Mouse (Mus musculus): ENCODE measurements at regions not wholly inside any gene's neighbourhood (a gene's known extent, or its start where the extent isn't known, plus 50 kb on each side); places are given as distances from the start of the nearest gene placed in this dataset.
A peak's percentile ranks its signal among the peaks of the same experiment; 100 is the strongest.

DNA sequence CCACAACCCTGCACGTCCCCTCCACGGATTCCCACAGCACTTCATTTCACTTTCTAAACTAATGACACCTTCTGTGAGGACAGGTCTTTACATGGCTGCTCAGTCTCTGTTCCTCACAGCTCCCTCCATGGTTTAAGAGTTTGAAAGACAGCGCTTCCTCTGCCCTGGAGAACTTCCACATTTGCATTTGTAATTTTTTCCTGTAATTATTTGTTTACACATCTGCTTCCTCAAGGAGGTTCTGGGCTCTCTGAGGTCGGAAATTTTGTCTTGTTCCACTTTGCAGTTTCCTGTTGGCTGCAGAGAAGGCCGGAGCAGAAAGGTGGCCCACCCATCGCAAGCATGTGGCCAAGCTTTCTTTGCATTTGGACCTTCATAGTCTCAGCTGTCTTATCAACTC is 118.8 kb upstream of the Marcks start:
- no peak overlapping the region for H3K27ac ChIP-seq (ENCODE audit: low read depth, low read length)
- H3K4me2 ChIP-seq (ENCODE audit: low read depth, low read length, poor library complexity, severe bottlenecking) = no peak overlapping the region
- H3K9ac ChIP-seq (replicated peaks; ENCODE audit: low read length, poor library complexity, severe bottlenecking) = no peak overlapping the region
- 77% methylated on average over 6 of the region's 6 CpGs for WGBS
- H3K4me3 ChIP-seq (ENCODE audit: low read depth, low read length) = no peak overlapping the region
- H3K9me3 ChIP-seq (ENCODE audit: low read length) = no peaks in the 10 kb centered on the region
- no peaks in the 10 kb centered on the region for H3K4me1 ChIP-seq (ENCODE audit: insufficient read depth, low read length)
- ATAC-seq (ENCODE audit: low FRiP score) = no peak
- DNase-seq (ENCODE audit: low spot score) = no peak
- TF ChIP-seq CTCF (IDR thresholded peaks at IDR 0.05) = no peak
- H3K36me3 ChIP-seq (ENCODE audit: insufficient read depth, low read length) = no peaks in the 10 kb centered on the region
- no peaks in the 10 kb centered on the region for H3K27me3 ChIP-seq (ENCODE audit: insufficient read depth, low read length)

- Histone ChIP-seq H3K4me2 (ENCODE audit: low read depth, low read length, poor library complexity, severe bottlenecking) (no peak overlapping the region), H3K27ac (ENCODE audit: low read depth, low read length) (no peak overlapping the region)
Observed at GRCm38 (mm10) chr10:37250934-37251521, 112.3 kb upstream of the Marcks start.

GRCm38 (mm10) chr10:37250157-37250556 is 111.4 kb upstream of the Marcks start:
- no peak for ATAC-seq (ENCODE audit: low FRiP score)
- H3K4me3 ChIP-seq (ENCODE audit: low read depth, low read length) = no peak overlapping the region
- H3K9me3 ChIP-seq (ENCODE audit: low read length) = no peaks in the 10 kb centered on the region
- no peak overlapping the region for H3K27ac ChIP-seq (ENCODE audit: low read depth, low read length)
- TF ChIP-seq CTCF (IDR thresholded peaks at IDR 0.05) = no peak
- H3K9ac ChIP-seq (replicated peaks; ENCODE audit: low read length, poor library complexity, severe bottlenecking) = no peak overlapping the region
- H3K27me3 ChIP-seq (ENCODE audit: insufficient read depth, low read length) = no peaks in the 10 kb centered on the region
- DNase-seq (ENCODE audit: low spot score) = peak; percentile 13
- no peaks in the 10 kb centered on the region for H3K4me1 ChIP-seq (ENCODE audit: insufficient read depth, low read length)
- no peaks in the 10 kb centered on the region for H3K36me3 ChIP-seq (ENCODE audit: insufficient read depth, low read length)
- H3K4me2 ChIP-seq (ENCODE audit: low read depth, low read length, poor library complexity, severe bottlenecking) = no peak overlapping the region
- WGBS = 54% methylated on average over 2 of the region's 2 CpGs

More at GRCm38 (mm10) chr10:37250934-37251521, 112.3 kb upstream of the Marcks start:
- 29% methylated on average over 6 of the region's 6 CpGs for WGBS
- ATAC-seq (ENCODE audit: low FRiP score) (0 out of 2 replicates have a peak, but pooled peaks have one; percentile 13), DNase-seq (ENCODE audit: low spot score) (peak; percentile 47)
- Histone ChIP-seq H3K36me3 (ENCODE audit: insufficient read depth, low read length) (no peaks in the 10 kb centered on the region), H3K4me1 (ENCODE audit: insufficient read depth, low read length) (no peaks in the 10 kb centered on the region), H3K27me3 (ENCODE audit: insufficient read depth, low read length) (no peaks in the 10 kb centered on the region), H3K9ac (replicated peaks; ENCODE audit: low read length, poor library complexity, severe bottlenecking) (no peak overlapping the region), H3K4me3 (ENCODE audit: low read depth, low read length) (no peak overlapping the region), H3K9me3 (ENCODE audit: low read length) (no peaks in the 10 kb centered on the region)
- TF ChIP-seq CTCF (IDR thresholded peaks at IDR 0.05) = no peak

GRCm38 (mm10) chr10:37249511-37249910 is 110.8 kb upstream of the Marcks start:
- TF ChIP-seq CTCF (IDR thresholded peaks at IDR 0.05) = no peak
- Histone ChIP-seq H3K4me1 (ENCODE audit: insufficient read depth, low read length) (no peaks in the 10 kb centered on the region), H3K9ac (replicated peaks; ENCODE audit: low read length, poor library complexity, severe bottlenecking) (no peak overlapping the region), H3K36me3 (ENCODE audit: insufficient read depth, low read length) (no peaks in the 10 kb centered on the region), H3K27ac (ENCODE audit: low read depth, low read length) (no peak overlapping the region), H3K27me3 (ENCODE audit: insufficient read depth, low read length) (no peaks in the 10 kb centered on the region), H3K9me3 (ENCODE audit: low read length) (no peaks in the 10 kb centered on the region), H3K4me2 (ENCODE audit: low read depth, low read length, poor library complexity, severe bottlenecking) (no peak overlapping the region), H3K4me3 (ENCODE audit: low read depth, low read length) (no peak overlapping the region)
- ATAC-seq (ENCODE audit: low FRiP score) = no peak
- 81% methylated on average over 4 of the region's 4 CpGs for WGBS
- no peak for DNase-seq (ENCODE audit: low spot score)

DNA sequence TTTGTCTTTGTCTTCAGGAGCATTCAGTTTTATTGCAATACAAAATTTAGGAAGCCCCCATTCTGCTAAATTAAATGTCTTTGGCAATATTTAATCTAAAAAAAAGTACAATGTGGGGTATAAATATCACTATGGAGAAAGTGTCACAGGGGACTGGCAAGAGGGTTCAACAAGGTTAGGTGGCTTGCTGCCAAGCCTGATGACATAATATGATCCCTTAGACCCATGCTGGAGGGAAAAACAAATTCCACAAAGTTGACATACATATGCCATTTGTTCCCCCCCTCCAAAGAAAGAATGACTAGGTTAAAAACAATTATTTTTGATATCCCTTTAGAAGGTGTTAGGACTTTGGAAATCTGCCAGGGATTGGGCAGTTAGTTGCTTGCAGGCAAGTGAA is 108.4 kb upstream of the Marcks start:
- no peaks in the 10 kb centered on the region for H3K9me3 ChIP-seq (ENCODE audit: low read length)
- H3K9ac ChIP-seq (replicated peaks; ENCODE audit: low read length, poor library complexity, severe bottlenecking) = no peak overlapping the region
- H3K4me1 ChIP-seq (ENCODE audit: insufficient read depth, low read length) = no peaks in the 10 kb centered on the region
- DNase-seq (ENCODE audit: low spot score) (no peak), ATAC-seq (ENCODE audit: low FRiP score) (no peak)
- TF ChIP-seq CTCF (IDR thresholded peaks at IDR 0.05) = no peak
- no peaks in the 10 kb centered on the region for H3K36me3 ChIP-seq (ENCODE audit: insufficient read depth, low read length)
- no peak overlapping the region for H3K27ac ChIP-seq (ENCODE audit: low read depth, low read length)
- no peak overlapping the region for H3K4me2 ChIP-seq (ENCODE audit: low read depth, low read length, poor library complexity, severe bottlenecking)
- H3K27me3 ChIP-seq (ENCODE audit: insufficient read depth, low read length) = no peaks in the 10 kb centered on the region
- H3K4me3 ChIP-seq (ENCODE audit: low read depth, low read length) = no peak overlapping the region

DNA sequence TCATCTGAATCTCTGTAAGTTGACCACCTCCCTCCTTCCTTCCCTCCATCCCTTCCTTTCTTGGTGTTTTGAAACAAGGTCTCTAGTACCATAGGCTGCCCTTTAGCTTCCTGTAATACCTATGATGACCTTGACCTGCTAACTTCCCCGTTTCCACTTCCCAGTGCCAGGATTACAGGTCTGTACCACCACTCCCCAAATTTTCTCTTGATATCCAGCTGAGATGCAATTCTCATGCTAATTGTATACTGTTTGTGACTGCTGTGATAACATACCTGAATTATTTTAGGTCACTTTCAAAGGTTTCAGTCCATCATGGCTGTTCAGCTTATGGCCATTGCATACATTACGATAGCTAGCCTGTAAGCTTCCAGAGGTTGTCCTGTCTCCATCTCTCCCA is 104.4 kb upstream of the Marcks start:
- ATAC-seq (ENCODE audit: low FRiP score) = no peak
- Histone ChIP-seq H3K27ac (ENCODE audit: low read depth, low read length) (no peak overlapping the region), H3K4me1 (ENCODE audit: insufficient read depth, low read length) (no peaks in the 10 kb centered on the region), H3K9ac (replicated peaks; ENCODE audit: low read length, poor library complexity, severe bottlenecking) (no peak overlapping the region), H3K27me3 (ENCODE audit: insufficient read depth, low read length) (no peaks in the 10 kb centered on the region), H3K4me2 (ENCODE audit: low read depth, low read length, poor library complexity, severe bottlenecking) (no peak overlapping the region), H3K36me3 (ENCODE audit: insufficient read depth, low read length) (no peaks in the 10 kb centered on the region), H3K4me3 (ENCODE audit: low read depth, low read length) (no peak overlapping the region), H3K9me3 (ENCODE audit: low read length) (no peaks in the 10 kb centered on the region)
- TF ChIP-seq CTCF (IDR thresholded peaks at IDR 0.05) = no peak
- no peak for DNase-seq (ENCODE audit: low spot score)
- 86% methylated on average over 2 of the region's 2 CpGs for WGBS

Data from midbrain, postnatal 0 days (tissue).